Mouse (Mus musculus): ENCODE measurements at regions not wholly inside any gene's neighbourhood (a gene's known extent, or its start where the extent isn't known, plus 50 kb on each side); places are given as distances from the start of the nearest gene placed in this dataset.
"Not testable (repeated sequence)": the region's sequence is repeated elsewhere in the genome, so short reads cannot be mapped to it uniquely, and the experiment has no call there.

- in situ Hi-C loops (cut with MseI, MboI), result no loop called here
These were observed 168.7 kb upstream of the Mon1b start for GRCm38 (mm10) chr8:113466683-113467082.

DNA sequence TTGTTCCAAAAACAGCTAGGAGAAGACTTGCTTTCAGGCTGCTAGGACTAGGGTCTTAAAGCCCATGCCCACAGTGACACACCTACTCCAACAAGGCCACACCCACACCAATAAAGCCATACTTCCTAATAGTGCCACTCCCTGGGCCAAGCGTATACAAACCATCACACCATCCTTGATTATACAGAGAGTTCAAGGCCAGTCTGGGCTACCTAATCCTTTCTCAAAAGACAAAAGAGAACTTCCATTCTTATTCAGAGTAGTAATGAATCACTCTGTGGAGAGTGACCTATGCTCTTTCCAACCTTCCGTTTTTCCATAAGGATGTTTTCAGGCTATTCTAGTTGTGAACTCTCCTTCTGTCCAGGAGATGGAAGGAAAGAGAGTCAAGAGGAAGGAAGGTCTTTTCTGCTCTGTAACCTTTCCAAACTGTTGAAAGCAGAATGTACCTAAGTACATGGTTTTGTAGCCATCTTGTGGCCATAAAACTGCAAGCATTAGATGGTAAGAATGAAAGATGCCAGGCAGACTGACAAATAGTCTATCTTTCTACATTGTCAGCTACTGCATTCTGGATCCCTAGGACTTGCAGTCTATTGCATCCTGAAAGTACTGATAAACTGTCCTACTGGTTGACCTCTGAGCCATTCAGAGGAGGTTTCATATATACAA lies 145.8 kb upstream of the Mon1b start:
- in situ Hi-C loops (cut with MseI, MboI), result no loop called here

- in situ Hi-C loops (cut with MseI, MboI), result no loop called here
These were observed 144.5 kb upstream of the Mon1b start for GRCm38 (mm10) chr8:113490891-113491290.

- in situ Hi-C loops (cut with MseI, MboI), result no loop called here
These were observed 138.5 kb upstream of the Mon1b start for GRCm38 (mm10) chr8:113496896-113497295.

GRCm38 (mm10) chr8:113502671-113503070 lies 132.7 kb upstream of the Mon1b start:
- in situ Hi-C loops (cut with MseI, MboI), result no loop called here

- in situ Hi-C loops (cut with MseI, MboI), result no loop called here
These were observed 122.5 kb upstream of the Mon1b start for GRCm38 (mm10) chr8:113512856-113513255.

GRCm38 (mm10) chr8:113513886-113514730 lies 121.3 kb upstream of the Mon1b start:
- in situ Hi-C loops (cut with MseI, MboI), result no loop called here

DNA sequence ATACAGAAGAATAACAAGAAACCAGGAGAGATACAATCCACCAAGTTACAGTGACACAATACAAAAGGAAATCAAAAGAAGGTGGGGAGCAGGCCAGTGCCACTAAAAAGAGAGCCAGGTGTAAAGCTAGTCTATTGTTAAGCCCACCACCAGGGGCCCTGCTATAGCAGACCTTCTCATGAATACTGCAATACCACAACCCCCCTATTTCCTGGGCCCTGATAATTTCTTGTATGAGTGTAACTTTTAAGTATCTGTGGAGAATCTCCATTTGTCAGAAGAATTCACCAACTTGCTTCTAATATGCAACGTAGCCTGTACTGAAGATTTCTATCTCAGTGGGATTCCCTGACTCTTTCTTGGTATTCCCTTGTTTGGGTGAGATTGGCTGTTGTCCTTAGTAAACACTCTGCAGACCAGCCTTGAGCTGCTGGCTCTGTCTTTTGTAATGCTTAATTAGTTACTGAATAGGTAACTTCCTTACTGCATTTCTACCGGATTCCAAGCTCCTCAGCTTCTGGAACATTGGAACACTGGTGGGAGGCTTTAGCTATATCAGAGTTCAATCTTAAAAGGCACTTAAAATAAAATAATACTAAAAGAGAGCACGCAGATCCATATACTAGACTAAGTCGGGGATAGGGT lies 120.5 kb upstream of the Mon1b start:
- in situ Hi-C loops (cut with MseI, MboI), result not testable (repeated sequence)

DNA sequence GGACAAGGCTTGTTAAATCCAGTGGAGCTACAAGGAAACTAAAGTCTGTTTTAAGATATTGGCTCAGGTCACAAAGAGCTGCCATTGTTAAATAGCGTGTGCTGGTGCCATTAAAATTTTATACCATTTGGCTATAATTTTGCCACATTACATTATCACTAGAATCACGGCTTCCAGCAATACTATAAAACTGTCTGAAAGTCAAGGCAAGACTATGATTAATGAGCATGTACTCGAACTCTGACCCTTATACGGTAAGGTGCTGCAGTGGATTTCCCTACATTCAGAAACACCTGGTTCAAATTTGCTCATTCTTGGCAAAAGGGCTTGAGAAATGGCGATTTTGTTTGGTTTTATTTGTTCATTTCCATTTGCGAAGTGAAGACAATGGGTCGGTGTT lies 119.2 kb upstream of the Mon1b start:
- in situ Hi-C loops (cut with MseI, MboI), result no loop called here

- in situ Hi-C loops (cut with MseI, MboI), result no loop called here
These were observed 117.5 kb upstream of the Mon1b start for GRCm38 (mm10) chr8:113517912-113518311.

- in situ Hi-C loops (cut with MseI, MboI), result no loop called here
These were observed 111.8 kb upstream of the Mon1b start for GRCm38 (mm10) chr8:113523561-113523960.

GRCm38 (mm10) chr8:113531116-113531665 lies 104.2 kb upstream of the Mon1b start:
- in situ Hi-C loops (cut with MseI, MboI), result no loop called here

DNA sequence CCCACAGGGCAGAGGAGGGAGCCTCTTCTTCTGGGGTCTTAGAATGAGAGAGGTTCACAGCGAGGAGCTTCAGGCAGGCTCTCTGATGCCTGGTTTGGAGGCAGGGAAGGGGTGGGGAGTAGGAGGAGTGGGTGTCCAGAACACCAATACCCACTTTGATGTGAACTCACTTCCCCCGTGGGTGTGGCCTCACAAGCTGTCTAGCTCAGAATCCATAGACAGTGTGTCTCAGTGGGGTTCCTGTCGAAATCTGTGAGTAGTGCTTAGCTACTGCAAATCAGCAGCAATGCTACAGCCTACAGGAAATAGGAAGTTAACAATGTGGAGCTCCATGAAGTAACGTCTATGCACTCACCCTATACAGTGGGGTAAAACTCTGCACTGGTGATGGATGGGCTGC lies 102.5 kb upstream of the Mon1b start:
- in situ Hi-C loops (cut with MseI, MboI), result no loop called here

GRCm38 (mm10) chr8:113541437-113541836 lies 94.0 kb upstream of the Mon1b start:
- in situ Hi-C loops (cut with MseI, MboI), result no loop called here

DNA sequence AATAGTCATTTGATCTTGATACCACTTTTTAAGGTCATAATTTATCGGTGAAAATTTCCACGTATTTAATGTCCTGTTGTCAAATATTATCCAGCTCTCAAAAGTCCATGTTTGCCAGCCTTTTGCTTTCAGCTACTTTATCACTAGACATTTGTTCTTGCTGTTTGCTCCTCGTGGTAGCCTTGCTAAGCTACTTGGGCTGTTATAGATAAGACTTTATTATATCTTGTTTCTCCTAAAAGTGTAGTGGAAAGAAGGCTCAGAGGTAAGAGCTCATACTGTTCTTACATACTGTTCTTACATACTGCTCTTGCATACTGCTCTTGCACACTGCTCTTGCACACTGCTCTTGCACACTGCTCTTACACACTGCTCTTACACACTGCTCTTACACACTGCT lies 93.3 kb upstream of the Mon1b start:
- in situ Hi-C loops (cut with MseI, MboI), result no loop called here

GRCm38 (mm10) chr8:113542713-113543112 lies 92.7 kb upstream of the Mon1b start:
- in situ Hi-C loops (cut with MseI, MboI), result no loop called here

DNA sequence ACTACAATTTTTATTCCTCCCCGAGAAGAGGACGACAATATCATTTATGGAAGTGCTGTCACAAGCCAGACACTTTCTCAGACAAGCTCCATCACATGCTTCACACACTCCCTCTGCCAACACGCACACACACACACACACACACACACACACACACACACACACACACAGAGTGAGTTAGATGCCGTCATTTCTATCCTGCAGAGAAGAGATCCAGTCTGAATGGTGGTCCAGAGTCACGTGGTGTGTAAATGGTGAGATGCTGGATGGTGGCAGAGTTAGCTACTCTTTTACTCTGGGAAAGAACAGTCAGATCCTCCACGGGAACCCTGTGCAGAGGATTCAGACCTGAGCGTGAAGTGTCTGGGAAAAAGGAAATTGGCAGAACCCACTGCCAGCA lies 86.2 kb upstream of the Mon1b start:
- in situ Hi-C loops (cut with MseI, MboI), result no loop called here

DNA sequence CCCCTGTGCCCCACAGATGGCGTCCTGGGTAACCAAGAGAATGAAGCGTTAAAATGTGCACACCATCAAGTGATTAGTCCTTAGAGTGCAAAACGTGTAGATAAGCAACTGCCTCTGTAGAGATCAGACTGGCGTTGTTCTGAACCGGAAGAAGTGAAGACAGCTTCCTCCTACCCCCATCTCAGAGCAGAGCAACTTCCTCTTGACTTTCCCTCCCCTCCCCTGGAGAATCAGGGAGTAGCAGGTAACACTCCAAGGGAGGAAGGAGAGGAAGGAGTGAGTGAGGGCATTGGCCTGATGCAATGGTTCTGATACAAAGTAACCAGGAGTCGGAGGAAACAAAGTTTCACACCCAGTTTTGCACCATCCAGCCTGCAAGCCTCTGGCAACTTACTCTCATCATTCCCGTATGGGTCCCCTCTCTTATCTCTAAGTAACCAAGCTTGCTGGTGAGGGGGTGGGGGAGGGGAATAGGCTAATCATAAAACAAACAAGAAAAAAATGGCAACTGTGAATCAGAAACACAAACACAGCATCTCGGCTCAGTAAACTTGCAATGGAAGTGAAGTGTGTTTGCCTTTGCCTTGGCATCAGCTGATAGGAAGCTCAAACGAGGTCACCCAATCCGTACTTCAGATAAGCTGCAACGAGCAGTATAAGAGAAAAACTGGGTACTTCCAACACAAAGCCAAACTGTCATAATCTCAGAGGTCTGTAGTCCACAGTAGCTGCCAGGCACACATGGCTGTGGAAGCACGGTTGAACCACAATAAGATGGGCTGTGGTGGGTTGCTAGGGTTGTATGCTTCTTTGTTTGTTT lies 83.7 kb upstream of the Mon1b start:
- in situ Hi-C loops (cut with MseI, MboI), result no loop called here

- in situ Hi-C loops (cut with MseI, MboI), result no loop called here
These were observed 82.6 kb upstream of the Mon1b start for GRCm38 (mm10) chr8:113552826-113553225.

DNA sequence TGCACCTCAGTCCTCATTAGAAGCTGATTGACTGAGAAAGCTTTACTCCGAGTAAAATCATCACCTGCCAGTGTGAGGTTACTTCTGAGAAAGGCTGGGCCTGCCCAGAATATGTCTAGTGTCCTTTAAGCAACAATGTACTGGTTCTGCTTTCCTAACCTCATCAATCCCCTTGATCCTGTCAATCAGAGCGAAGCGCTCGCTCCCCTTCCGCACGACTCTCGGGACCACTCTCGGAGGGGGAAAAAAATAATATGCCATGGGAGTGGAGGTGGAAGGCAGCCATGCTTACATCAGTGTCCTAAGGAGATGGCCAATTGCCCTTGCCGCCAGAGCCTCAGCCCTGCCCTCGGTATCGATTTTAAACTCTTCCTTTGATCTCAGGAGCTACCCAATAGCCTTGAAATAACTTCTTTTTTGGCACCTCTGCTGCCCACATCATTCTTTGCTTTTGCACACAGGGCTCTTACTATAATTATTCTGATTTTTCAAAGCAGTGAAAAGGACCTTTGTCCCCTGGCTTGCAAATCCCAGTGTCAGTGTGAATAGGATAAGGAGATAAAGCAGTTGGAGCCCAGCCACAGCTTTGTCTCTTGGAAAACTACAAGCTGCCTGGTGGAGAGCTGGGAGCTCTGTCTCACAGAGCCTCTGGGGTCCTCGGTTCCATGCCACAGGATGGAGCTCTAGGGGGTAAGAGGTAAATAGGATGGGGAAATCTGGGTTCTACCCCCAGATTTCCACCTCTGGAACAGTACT lies 80.5 kb upstream of the Mon1b start:
- in situ Hi-C loops (cut with MseI, MboI), result no loop called here

DNA sequence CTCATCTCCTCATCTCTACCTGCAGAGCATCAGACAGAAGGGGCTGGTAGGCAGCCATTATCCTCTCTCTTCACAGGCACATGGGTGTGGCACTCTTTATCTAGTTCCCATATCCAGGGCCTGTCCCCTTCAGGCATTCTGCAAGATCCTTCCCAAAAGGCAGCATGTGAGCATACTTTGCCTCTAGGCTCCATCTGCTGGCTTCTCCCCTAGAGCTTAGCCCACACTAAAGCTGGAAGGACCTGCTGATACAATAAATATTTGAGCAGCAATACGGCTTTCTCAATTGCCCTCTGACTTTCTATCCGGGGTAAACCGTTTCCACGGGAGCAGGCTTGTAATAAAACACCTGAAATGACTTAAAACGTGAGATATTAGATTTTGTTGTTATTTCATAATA lies 78.4 kb upstream of the Mon1b start:
- in situ Hi-C loops (cut with MseI, MboI), result no loop called here
